In the genomic region with DNA sequence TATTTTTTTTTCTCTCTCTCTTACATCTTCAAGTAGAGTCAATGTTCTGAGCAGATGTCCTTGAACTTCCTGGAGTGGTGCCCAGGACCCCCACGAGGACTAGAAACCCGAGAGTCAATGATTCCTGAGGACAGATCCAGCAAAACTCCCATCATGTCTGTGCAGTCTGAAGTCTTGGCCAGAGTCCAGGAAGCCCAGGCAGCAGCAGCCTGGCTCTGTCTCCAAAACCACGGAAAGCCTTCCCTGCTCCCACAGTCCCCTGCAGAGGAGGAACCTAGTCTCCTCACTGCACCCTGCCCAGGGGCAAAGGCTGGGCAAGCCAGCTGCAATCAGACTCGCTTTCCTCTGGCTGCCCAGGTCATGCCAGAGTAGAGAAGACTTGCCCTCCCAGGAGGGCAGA, we compare ENCODE assay signal across 8 mouse cellular contexts.
A peak's percentile ranks its signal among the peaks of the same experiment; 100 is the strongest.
DNase-seq lines count a peak whose midpoint lies in the region; ATAC-seq lines count a peak whose summit lies in the region.

No protein-coding gene starts in this region.

- no peaks in the 10 kb centered on the region for H3K36me3 ChIP-seq in heart, embryonic 11.5 days (ENCODE audit: control insufficient read depth, insufficient read depth, low read length)
- H3K36me3 ChIP-seq in hindbrain, embryonic 15.5 days = no peaks in the 10 kb centered on the region
- H3K36me3 ChIP-seq in midbrain, embryonic 15.5 days (replicated peaks) = no peaks in the 10 kb centered on the region

- H3K27ac ChIP-seq in heart, embryonic 11.5 days (ENCODE audit: low read depth, low read length) = no peak overlapping the region
- no peak overlapping the region; the same call in 1 of the 2 replicates for H3K27ac ChIP-seq in hindbrain, embryonic 15.5 days (replicated peaks)
- peak overlapping the region; percentile 39 for H3K27ac ChIP-seq in midbrain, embryonic 15.5 days

- no peak overlapping the region for H3K4me3 ChIP-seq in heart, embryonic 11.5 days (ENCODE audit: low read depth, low read length)
- H3K4me3 ChIP-seq in hindbrain, embryonic 15.5 days = no peak overlapping the region
- no peak overlapping the region for H3K4me3 ChIP-seq in midbrain, embryonic 15.5 days

- ATAC-seq in heart, embryonic 11.5 days (replicated peaks; ENCODE audit: insufficient number of reproducible peaks, low FRiP score, low TSS enrichment) = no peak
- peak; percentile 55; the same call in 1 of the 2 replicates for ATAC-seq in hindbrain, embryonic 15.5 days (ENCODE audit: low FRiP score, low read depth)
- ATAC-seq in midbrain, embryonic 15.5 days (replicated peaks) = no peak
- no peak for ATAC-seq in inflammation-experienced regulatory T-cells, adult 6 months

- 32% methylated on average over 4 of the region's 4 CpGs for WGBS in heart, embryonic 11.5 days (ENCODE audit: insufficient replicate concordance)
- WGBS in hindbrain, embryonic 15.5 days = 26% methylated on average over 4 of the region's 4 CpGs
- 37% methylated on average over 4 of the region's 4 CpGs for WGBS in midbrain, embryonic 15.5 days

- no peak overlapping the region for H3K4me2 ChIP-seq in heart, embryonic 11.5 days
- H3K4me2 ChIP-seq in hindbrain, embryonic 15.5 days = no peak overlapping the region
- H3K4me2 ChIP-seq in midbrain, embryonic 15.5 days = no peak overlapping the region

- peaks cover 27% of the 10 kb centered on the region for H3K4me1 ChIP-seq in heart, embryonic 11.5 days (ENCODE audit: control insufficient read depth, insufficient read depth, low read length)
- peaks cover 47% of the 10 kb centered on the region for H3K4me1 ChIP-seq in hindbrain, embryonic 15.5 days (replicated peaks)
- peaks cover 22% of the 10 kb centered on the region for H3K4me1 ChIP-seq in midbrain, embryonic 15.5 days

- DNase-seq in heart, adult 11 months = peak; percentile 92
- peak; percentile 55 for DNase-seq in 3134 (ENCODE audit: extremely low read depth, insufficient read length, low spot score)
- peak; percentile 60 for DNase-seq in cerebellum, adult 8-10 months
- no peak for DNase-seq in T-cell, adult 2 months (ENCODE audit: low spot score)

- 0 out of 2 replicates have a peak, but pooled peaks cover 3% of the 10 kb centered on the region for H3K27me3 ChIP-seq in heart, embryonic 11.5 days (ENCODE audit: control insufficient read depth, insufficient read depth, low read length)
- H3K27me3 ChIP-seq in hindbrain, embryonic 15.5 days = no peaks in the 10 kb centered on the region
- H3K27me3 ChIP-seq in midbrain, embryonic 15.5 days (replicated peaks) = no peaks in the 10 kb centered on the region

- no peak overlapping the region for H3K9ac ChIP-seq in heart, embryonic 11.5 days (ENCODE audit: low read depth, low read length)
- no peak overlapping the region for H3K9ac ChIP-seq in hindbrain, embryonic 15.5 days
- no peak overlapping the region for H3K9ac ChIP-seq in midbrain, embryonic 15.5 days

- H3K9me3 ChIP-seq in heart, embryonic 11.5 days (replicated peaks; ENCODE audit: control insufficient read depth, low read length) = no peaks in the 10 kb centered on the region
- H3K9me3 ChIP-seq in hindbrain, embryonic 15.5 days = no peaks in the 10 kb centered on the region
- H3K9me3 ChIP-seq in midbrain, embryonic 15.5 days = no peaks in the 10 kb centered on the region
